Mouse (Mus musculus) limb, embryonic 12.5 days (tissue): ENCODE data around the gene Gatad2a. TPM values are rescaled to one million over a fixed set of nuclear protein-coding genes. Genes with fewer than 3 reads are reported as not detected.

Source experiments
- ATAC-seq: fragments of 200-750 bp; cut with Nextera tagmentation; 2 replicates; pipeline ENCODE4 v1.8.0; 2017; ENCODE audit warnings: low read depth, moderate TSS enrichment; ENCODE audit not compliant: insufficient number of reproducible peaks, insufficient read depth, low FRiP score, low TSS enrichment
- H3K27ac ChIP-seq: fragments of 300-500 bp; sonication (generic); 2 replicates; pipeline ENCODE4 v1.5.1; 2016; ENCODE audit warnings: mild to moderate bottlenecking, moderate library complexity
- H3K27me3 ChIP-seq: fragments of 300-500 bp; sonication (generic); 2 replicates; pipeline ENCODE4 v1.6.1; 2016; ENCODE audit warnings: mild to moderate bottlenecking, moderate library complexity
- H3K36me3 ChIP-seq: fragments of 300-500 bp; sonication (generic); 2 replicates; pipeline ENCODE4 v1.6.1; 2016; ENCODE audit warnings: mild to moderate bottlenecking, moderate library complexity
- H3K4me1 ChIP-seq: fragments of 300-500 bp; sonication (generic); replicated peaks from 2 replicates; pipeline ENCODE4 v1.6.1; 2016
- H3K4me2 ChIP-seq: fragments of 300-500 bp; sonication (generic); 2 replicates; pipeline ENCODE4 v1.6.1; 2016; ENCODE audit warnings: mild to moderate bottlenecking, moderate library complexity
- H3K4me3 ChIP-seq: fragments of 300-500 bp; sonication (generic); replicated peaks from 2 replicates; pipeline ENCODE4 v1.5.1; 2016; ENCODE audit warnings: mild to moderate bottlenecking
- H3K9ac ChIP-seq: fragments of 300-500 bp; sonication (generic); replicated peaks from 2 replicates; pipeline ENCODE4 v1.6.1; 2016; ENCODE audit warnings: mild to moderate bottlenecking, moderate library complexity
- H3K9me3 ChIP-seq: fragments of 300-500 bp; sonication (generic); 2 replicates; pipeline ENCODE4 v1.6.1; 2016; ENCODE audit warnings: mild to moderate bottlenecking, moderate library complexity
- whole genome bisulfite sequencing: fragments of 180-500 bp; shearing (Covaris S2); methylation state at CpG from one replicate; pipeline ENCODE4 v1.1.7; 2016; 5-methylcytosine and 5-hydroxymethylcytosine counted together
- polyA plus RNA-seq: library from polyadenylated mRNA; unstranded; fragments of >200 nt; fragmentation: Nextera tagmentation; extraction: Ambion mirVana; gene quantifications from 2 replicates; pipeline ENCODE4 v1.2.1, GENCODE M21; 2016

Gene Gatad2a
- polyA plus RNA-seq, 1 experiment from 2014 or later, result 68.4 TPM

DNA sequence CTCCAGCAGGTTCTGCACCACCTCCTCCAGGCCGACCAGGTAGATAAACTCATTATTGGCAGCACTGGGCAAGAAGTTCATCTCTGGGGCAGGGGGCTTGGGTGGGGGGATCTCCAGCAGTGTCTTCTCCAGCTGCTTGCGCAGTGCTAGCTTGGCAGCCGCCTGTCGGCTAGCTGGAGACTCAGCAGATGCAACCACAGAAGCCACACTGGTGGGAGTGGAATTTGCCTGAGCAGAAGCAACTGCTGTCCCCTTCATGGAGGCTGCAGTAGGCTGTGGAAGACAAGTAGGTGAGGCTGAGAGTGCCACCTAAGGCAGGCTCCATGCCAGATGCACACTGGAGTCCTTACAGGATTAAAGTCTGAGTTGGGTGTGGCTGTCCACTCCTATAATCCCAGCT, 81.7 kb downstream of the Gatad2a start:
- Histone ChIP-seq H3K36me3 (peaks cover 85% of the 10 kb centered on the region), H3K4me2 (no peak overlapping the region), H3K27ac (no peak overlapping the region), H3K9ac (no peak overlapping the region), H3K4me1 (no peaks in the 10 kb centered on the region; the same call in 1 of the 2 replicates), H3K27me3 (no peaks in the 10 kb centered on the region), H3K4me3 (no peak overlapping the region), H3K9me3 (no peaks in the 10 kb centered on the region)
- ATAC-seq, result no peak
- WGBS, result 89% methylated on average over 4 of the region's 4 CpGs

- Histone ChIP-seq H3K9ac (no peak overlapping the region), H3K36me3 (peaks cover 99% of the 10 kb centered on the region), H3K4me1 (no peaks in the 10 kb centered on the region), H3K27ac (no peak overlapping the region), H3K27me3 (no peaks in the 10 kb centered on the region), H3K9me3 (no peaks in the 10 kb centered on the region), H3K4me3 (no peak overlapping the region), H3K4me2 (no peak overlapping the region)
- 88% methylated on average over 12 of the region's 12 CpGs for WGBS
- no peak for ATAC-seq
Measured at GRCm38 (mm10) chr8:69912478-69913074, 83.6 kb downstream of the Gatad2a start.

GRCm38 (mm10) chr8:69911917-69912316, 84.3 kb downstream of the Gatad2a start:
- H3K4me2 ChIP-seq, result no peak overlapping the region
- H3K9ac ChIP-seq, result no peak overlapping the region
- WGBS, result 93% methylated on average over 13 of the region's 13 CpGs
- no peaks in the 10 kb centered on the region for H3K27me3 ChIP-seq
- no peaks in the 10 kb centered on the region for H3K9me3 ChIP-seq
- H3K4me1 ChIP-seq, result no peaks in the 10 kb centered on the region
- no peak overlapping the region for H3K4me3 ChIP-seq
- no peak for ATAC-seq
- no peak overlapping the region for H3K27ac ChIP-seq
- peaks cover 98% of the 10 kb centered on the region for H3K36me3 ChIP-seq

- Histone ChIP-seq H3K4me2 (no peak overlapping the region), H3K9me3 (no peaks in the 10 kb centered on the region), H3K4me3 (no peak overlapping the region), H3K27ac (no peak overlapping the region), H3K9ac (no peak overlapping the region), H3K4me1 (peaks cover 13% of the 10 kb centered on the region), H3K27me3 (no peaks in the 10 kb centered on the region), H3K36me3 (peaks cover 56% of the 10 kb centered on the region)
- ATAC-seq, result no peak
- 87% methylated on average over 2 of the region's 2 CpGs for WGBS
Measured at GRCm38 (mm10) chr8:69907106-69907505, 89.1 kb downstream of the Gatad2a start.

- WGBS, result 89% methylated on average over 2 of the region's 2 CpGs
- peaks cover 48% of the 10 kb centered on the region for H3K36me3 ChIP-seq
- H3K9me3 ChIP-seq, result no peaks in the 10 kb centered on the region
- H3K27me3 ChIP-seq, result no peaks in the 10 kb centered on the region
- no peak overlapping the region for H3K27ac ChIP-seq
- H3K4me3 ChIP-seq, result no peak overlapping the region
- peaks cover 18% of the 10 kb centered on the region for H3K4me1 ChIP-seq
- no peak overlapping the region for H3K4me2 ChIP-seq
- H3K9ac ChIP-seq, result no peak overlapping the region
- ATAC-seq, result no peak
Measured at GRCm38 (mm10) chr8:69906260-69906659, 89.9 kb downstream of the Gatad2a start.

- Histone ChIP-seq H3K9me3 (no peaks in the 10 kb centered on the region), H3K27me3 (no peaks in the 10 kb centered on the region), H3K4me1 (peaks cover 29% of the 10 kb centered on the region), H3K27ac (no peak overlapping the region), H3K9ac (no peak overlapping the region), H3K36me3 (peaks cover 30% of the 10 kb centered on the region), H3K4me2 (peak overlapping the region; percentile 96), H3K4me3 (no peak overlapping the region)
- ATAC-seq, result no peak
- 88% methylated on average over 8 of the region's 8 CpGs for WGBS
Measured at GRCm38 (mm10) chr8:69904096-69904495, 92.1 kb downstream of the Gatad2a start.

DNA sequence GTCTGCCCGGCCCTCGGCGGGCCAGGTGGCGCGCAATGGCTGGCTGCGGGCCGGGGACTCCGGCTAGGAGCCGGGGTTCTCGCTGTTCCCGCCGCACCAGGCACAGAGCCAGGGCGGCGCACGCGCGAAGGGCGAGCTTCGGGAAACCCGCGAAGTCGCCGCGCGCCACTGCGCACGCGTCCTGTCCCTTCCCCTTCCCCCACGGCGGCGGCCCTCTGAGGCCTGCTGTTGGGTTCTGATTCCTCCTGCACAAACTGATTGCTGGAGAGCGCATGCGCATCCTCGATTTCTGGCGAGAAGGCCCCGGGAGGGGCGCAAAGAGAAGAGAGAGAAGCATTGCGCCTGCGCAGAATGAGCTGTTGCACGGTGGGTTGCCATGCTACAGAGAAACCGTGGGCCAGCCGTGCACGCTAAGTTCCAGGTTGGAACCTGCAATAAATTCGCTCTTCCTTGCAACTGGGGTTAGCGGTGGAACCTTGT, 93.1 kb downstream of the Gatad2a start:
- under 1% methylated on average over 45 of the region's 45 CpGs for WGBS

GRCm38 (mm10) chr8:69902163-69903062, 93.8 kb downstream of the Gatad2a start, which contains the start of the genes Tssk6, Ndufa13 and Yjefn3:
Gene Tssk6 (plus strand): TSS chr8:69902184.
Gene Ndufa13 (minus strand): TSS chr8:69902558.
Gene Yjefn3 (minus strand): TSS chr8:69902712.
- Histone ChIP-seq H3K9ac (peak within 1 kb of the TSS; percentile 78), H3K4me2 (peak within 1 kb of the TSS; percentile 96), H3K9me3 (no peaks in the 10 kb centered on the region), H3K36me3 (peaks cover 31% of the 10 kb centered on the region), H3K4me1 (peaks cover 33% of the 10 kb centered on the region), H3K27me3 (no peaks in the 10 kb centered on the region), H3K4me3 (peak within 1 kb of the TSS; percentile 68), H3K27ac (peak within 1 kb of the TSS; percentile 94)
- ATAC-seq, result peak; percentile 9; the same call in 1 of the 2 replicates
- WGBS, result 5% methylated on average over 89 of the region's 89 CpGs

More for the DNA sequence above, 93.1 kb downstream of the Gatad2a start:
- peaks cover 31% of the 10 kb centered on the region for H3K36me3 ChIP-seq
- peak overlapping the region; percentile 68 for H3K4me3 ChIP-seq
- peak overlapping the region; percentile 78 for H3K9ac ChIP-seq
- H3K4me2 ChIP-seq, result peak overlapping the region; percentile 96
- ATAC-seq, result peak; percentile 85
- H3K9me3 ChIP-seq, result no peaks in the 10 kb centered on the region
- H3K4me1 ChIP-seq, result peaks cover 33% of the 10 kb centered on the region
- H3K27me3 ChIP-seq, result no peaks in the 10 kb centered on the region
- H3K27ac ChIP-seq, result peak overlapping the region; percentile 94

GRCm38 (mm10) chr8:69901484-69902162, 94.6 kb downstream of the Gatad2a start:
- peaks cover 33% of the 10 kb centered on the region for H3K4me1 ChIP-seq

DNA sequence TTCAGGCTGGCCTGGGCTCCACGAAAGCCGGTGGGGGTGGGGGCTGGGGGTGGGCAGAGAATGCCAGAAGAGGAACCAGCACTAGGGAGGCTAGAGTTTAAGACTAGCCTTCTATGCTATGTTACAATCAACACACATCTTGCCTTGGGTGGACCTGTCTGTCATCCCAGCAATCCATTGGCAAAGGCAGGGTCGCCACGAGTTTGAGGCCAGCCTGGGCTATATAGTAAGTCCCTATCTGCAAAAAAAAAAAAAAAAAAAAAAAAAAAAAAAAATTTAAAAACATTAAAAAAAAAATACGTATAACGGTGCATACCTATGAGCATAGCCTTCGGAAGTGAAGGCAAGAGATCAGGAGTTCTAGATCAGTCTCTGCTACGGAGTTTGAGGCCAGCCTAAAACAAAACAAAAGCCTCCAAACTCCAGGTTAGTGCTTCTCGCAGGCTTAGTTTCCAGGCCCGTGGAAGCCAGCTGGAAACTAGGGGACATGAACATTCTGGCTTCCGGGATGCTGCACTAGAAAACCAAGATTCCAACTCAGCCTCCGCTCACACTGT, 95.2 kb downstream of the Gatad2a start:
- Histone ChIP-seq H3K4me3 (peak overlapping the region; percentile 68), H3K36me3 (peaks cover 24% of the 10 kb centered on the region), H3K9ac (peak overlapping the region; percentile 78), H3K4me1 (peaks cover 33% of the 10 kb centered on the region), H3K4me2 (peak overlapping the region; percentile 96), H3K27ac (peak overlapping the region; percentile 86), H3K9me3 (no peaks in the 10 kb centered on the region), H3K27me3 (no peaks in the 10 kb centered on the region)
- 0 out of 2 replicates have a peak, but pooled peaks have one; percentile 7 for ATAC-seq
- 16% methylated on average over 12 of the region's 12 CpGs for WGBS

More at GRCm38 (mm10) chr8:69901484-69902162, 94.6 kb downstream of the Gatad2a start:
- Histone ChIP-seq H3K4me2 (peak overlapping the region; percentile 96), H3K27ac (peak overlapping the region; percentile 94), H3K27me3 (no peaks in the 10 kb centered on the region), H3K9me3 (no peaks in the 10 kb centered on the region), H3K36me3 (peaks cover 26% of the 10 kb centered on the region), H3K4me3 (peak overlapping the region; percentile 68), H3K9ac (peak overlapping the region; percentile 78)
- peak; percentile 60 for ATAC-seq
- under 1% methylated on average over 41 of the region's 41 CpGs for whole genome bisulfite sequencing
